Mouse (Mus musculus) hindbrain, embryonic 11.5 days (tissue): ENCODE measurements around the gene Adgrb2. TPM values are rescaled to one million over a fixed set of nuclear protein-coding genes. Genes with fewer than 3 reads are reported as not detected.

Experiments
- ATAC-seq: fragments of 200-750 bp; cut with Nextera tagmentation; 2 replicates; pipeline ENCODE4 v1.8.0; 2017; ENCODE audit warnings: mild to moderate bottlenecking, moderate TSS enrichment, moderate library complexity; ENCODE audit not compliant: low FRiP score
- DNase-seq: peaks from one replicate; pipeline ENCODE4 v3.0.0-alpha.2; 2015; ENCODE audit warnings: low spot score
- H3K27ac ChIP-seq: fragments of 300-500 bp; sonication (generic); 2 replicates; pipeline ENCODE4 v1.5.1; 2014; ENCODE audit warnings: mild to moderate bottlenecking, low read depth, low read length
- H3K27me3 ChIP-seq: fragments of 300-500 bp; sonication (generic); 2 replicates; pipeline ENCODE4 v1.6.1; 2014; ENCODE audit warnings: mild to moderate bottlenecking, low read length, moderate library complexity, mixed read lengths; ENCODE audit not compliant: control insufficient read depth, insufficient read depth
- H3K36me3 ChIP-seq: fragments of 300-500 bp; sonication (generic); 2 replicates; pipeline ENCODE4 v1.6.1; 2014; ENCODE audit warnings: mild to moderate bottlenecking, low read length, moderate library complexity, mixed read lengths; ENCODE audit not compliant: control insufficient read depth, insufficient read depth
- H3K4me1 ChIP-seq: fragments of 300-500 bp; sonication (generic); replicated peaks from 2 replicates; pipeline ENCODE4 v1.6.1; 2014; ENCODE audit warnings: low read length, mixed read lengths; ENCODE audit not compliant: control insufficient read depth, insufficient read depth
- H3K4me2 ChIP-seq: fragments of 300-500 bp; sonication (generic); replicated peaks from 2 replicates; pipeline ENCODE4 v1.6.1; 2014; ENCODE audit warnings: mild to moderate bottlenecking, low read depth, low read length
- H3K4me3 ChIP-seq: fragments of 300-500 bp; sonication (generic); 2 replicates; pipeline ENCODE4 v1.5.1; 2014; ENCODE audit warnings: low read depth, low read length
- H3K9ac ChIP-seq: fragments of 300-500 bp; sonication (generic); 2 replicates; pipeline ENCODE4 v1.6.1; 2014; ENCODE audit warnings: low read depth, low read length
- H3K9me3 ChIP-seq: fragments of 300-500 bp; sonication (generic); 2 replicates; pipeline ENCODE4 v1.6.1; 2016; ENCODE audit warnings: low read length; ENCODE audit not compliant: control insufficient read depth
- whole genome bisulfite sequencing: fragments of 180-500 bp; shearing (Covaris S2); extraction: QIAGEN DNeasy Blood & Tissue Kit; methylation state at CpG from one replicate; pipeline ENCODE4 v1.1.7; 2014; 5-methylcytosine and 5-hydroxymethylcytosine counted together
- polyA plus RNA-seq: library from polyadenylated mRNA; unstranded; fragments of >200 nt; fragmentation: Nextera tagmentation; extraction: Ambion mirVana; gene quantifications from 2 replicates; pipeline ENCODE4 v1.2.1, GENCODE M21; 2014

Adgrb2 gene
- polyA plus RNA-seq, 1 experiment from 2014 or later, result 6.3 TPM

GRCm38 (mm10) chr4:129970168-129970567 lies 14.5 kb upstream of the Adgrb2 start:
- WGBS, result 49% methylated on average over 8 of the region's 8 CpGs
- no peak overlapping the region for H3K4me3 ChIP-seq
- H3K36me3 ChIP-seq, result no peaks in the 10 kb centered on the region
- H3K9me3 ChIP-seq, result no peaks in the 10 kb centered on the region
- DNase-seq (no peak), ATAC-seq (no peak)
- peaks cover 4% of the 10 kb centered on the region; the same call in 1 of the 2 replicates for H3K27me3 ChIP-seq
- no peak overlapping the region for H3K27ac ChIP-seq
- no peak overlapping the region for H3K4me2 ChIP-seq
- no peak overlapping the region for H3K9ac ChIP-seq
- H3K4me1 ChIP-seq, result peaks cover 17% of the 10 kb centered on the region

GRCm38 (mm10) chr4:129970861-129971260 lies 13.8 kb upstream of the Adgrb2 start:
- no peak overlapping the region for H3K27ac ChIP-seq
- 83% methylated on average over 11 of the region's 11 CpGs for WGBS
- no peak overlapping the region for H3K9ac ChIP-seq
- H3K27me3 ChIP-seq, result peaks cover 4% of the 10 kb centered on the region; the same call in 1 of the 2 replicates
- H3K36me3 ChIP-seq, result no peaks in the 10 kb centered on the region
- H3K9me3 ChIP-seq, result no peaks in the 10 kb centered on the region
- peaks cover 17% of the 10 kb centered on the region for H3K4me1 ChIP-seq
- no peak for DNase-seq
- H3K4me2 ChIP-seq, result no peak overlapping the region
- H3K4me3 ChIP-seq, result no peak overlapping the region
- ATAC-seq, result no peak

GRCm38 (mm10) chr4:129971989-129972388 lies 12.7 kb upstream of the Adgrb2 start:
- H3K27ac ChIP-seq, result no peak overlapping the region
- ATAC-seq (no peak), DNase-seq (no peak)
- H3K4me2 ChIP-seq, result no peak overlapping the region
- H3K4me3 ChIP-seq, result no peak overlapping the region
- H3K36me3 ChIP-seq, result no peaks in the 10 kb centered on the region
- H3K27me3 ChIP-seq, result peaks cover 4% of the 10 kb centered on the region; the same call in 1 of the 2 replicates
- no peaks in the 10 kb centered on the region for H3K9me3 ChIP-seq
- H3K9ac ChIP-seq, result no peak overlapping the region
- peaks cover 15% of the 10 kb centered on the region for H3K4me1 ChIP-seq
- WGBS, result 40% methylated on average over 7 of the region's 7 CpGs

- Histone ChIP-seq H3K27ac (no peak overlapping the region), H3K36me3 (no peaks in the 10 kb centered on the region), H3K27me3 (peaks cover 4% of the 10 kb centered on the region; the same call in 1 of the 2 replicates), H3K4me2 (no peak overlapping the region), H3K4me3 (no peak overlapping the region), H3K9me3 (no peaks in the 10 kb centered on the region), H3K9ac (no peak overlapping the region), H3K4me1 (no peaks in the 10 kb centered on the region; the same call in 1 of the 2 replicates)
- no peak for DNase-seq
- no peak for ATAC-seq
- WGBS, result 61% methylated on average over 9 of the region's 9 CpGs
Observed at GRCm38 (mm10) chr4:129974285-129974684, 10.4 kb upstream of the Adgrb2 start.

GRCm38 (mm10) chr4:129977256-129977655 lies 7.4 kb upstream of the Adgrb2 start:
- 75% methylated on average over 4 of the region's 4 CpGs for WGBS
- no peaks in the 10 kb centered on the region for H3K9me3 ChIP-seq
- peaks cover 4% of the 10 kb centered on the region; the same call in 1 of the 2 replicates for H3K27me3 ChIP-seq
- no peak overlapping the region for H3K4me3 ChIP-seq
- no peak for ATAC-seq
- no peaks in the 10 kb centered on the region for H3K4me1 ChIP-seq
- no peak overlapping the region for H3K9ac ChIP-seq
- no peak overlapping the region for H3K27ac ChIP-seq
- DNase-seq, result no peak
- H3K4me2 ChIP-seq, result no peak overlapping the region
- no peaks in the 10 kb centered on the region for H3K36me3 ChIP-seq

GRCm38 (mm10) chr4:129978227-129978626 lies 6.4 kb upstream of the Adgrb2 start:
- DNase-seq, result no peak
- H3K4me1 ChIP-seq, result 0 out of 2 replicates have a peak, but pooled peaks cover 5% of the 10 kb centered on the region
- WGBS, result 71% methylated on average over 4 of the region's 4 CpGs
- H3K27ac ChIP-seq, result no peak overlapping the region
- no peak overlapping the region for H3K4me3 ChIP-seq
- no peaks in the 10 kb centered on the region for H3K36me3 ChIP-seq
- H3K4me2 ChIP-seq, result no peak overlapping the region
- H3K9ac ChIP-seq, result no peak overlapping the region
- H3K9me3 ChIP-seq, result no peaks in the 10 kb centered on the region
- no peaks in the 10 kb centered on the region for H3K27me3 ChIP-seq
- no peak for ATAC-seq

- H3K4me1 ChIP-seq, result peaks cover 7% of the 10 kb centered on the region; the same call in 1 of the 2 replicates
- DNase-seq (no peak), ATAC-seq (no peak)
- no peak overlapping the region for H3K4me2 ChIP-seq
- H3K9me3 ChIP-seq, result no peaks in the 10 kb centered on the region
- 79% methylated on average over 4 of the region's 4 CpGs for WGBS
- peaks cover 1% of the 10 kb centered on the region; the same call in 1 of the 2 replicates for H3K27me3 ChIP-seq
- no peaks in the 10 kb centered on the region for H3K36me3 ChIP-seq
- H3K27ac ChIP-seq, result no peak overlapping the region
- no peak overlapping the region for H3K4me3 ChIP-seq
- no peak overlapping the region for H3K9ac ChIP-seq
Observed at GRCm38 (mm10) chr4:129978930-129979329, 5.7 kb upstream of the Adgrb2 start.

GRCm38 (mm10) chr4:129981657-129982056 lies 3.0 kb upstream of the Adgrb2 start:
- H3K4me3 ChIP-seq, result no peak overlapping the region
- 29% methylated on average over 11 of the region's 11 CpGs for WGBS
- peaks cover 15% of the 10 kb centered on the region for H3K4me1 ChIP-seq

GRCm38 (mm10) chr4:129983046-129983445 lies 1.6 kb upstream of the Adgrb2 start:
- Histone ChIP-seq H3K9me3 (no peaks in the 10 kb centered on the region), H3K27ac (no peak overlapping the region), H3K4me2 (no peak overlapping the region), H3K9ac (no peak overlapping the region), H3K4me3 (no peak overlapping the region), H3K4me1 (peaks cover 21% of the 10 kb centered on the region), H3K27me3 (peaks cover 23% of the 10 kb centered on the region), H3K36me3 (no peaks in the 10 kb centered on the region)
- no peak for ATAC-seq
- DNase-seq, result no peak
- WGBS, result 17% methylated on average over 5 of the region's 5 CpGs

More at GRCm38 (mm10) chr4:129981657-129982056, 3.0 kb upstream of the Adgrb2 start:
- ATAC-seq, result no peak
- Histone ChIP-seq H3K9me3 (no peaks in the 10 kb centered on the region), H3K27me3 (peaks cover 17% of the 10 kb centered on the region), H3K4me2 (no peak overlapping the region; the same call in 1 of the 2 replicates), H3K36me3 (no peaks in the 10 kb centered on the region), H3K9ac (no peak overlapping the region), H3K27ac (no peak overlapping the region)
- DNase-seq, result no peak
